Mouse (Mus musculus): ENCODE measurements around the gene Plcl2. TPM values are rescaled to one million over a fixed set of nuclear protein-coding genes. Genes with fewer than 3 reads are reported as not detected.
A peak's percentile ranks its signal among the peaks of the same experiment; 100 is the strongest.

Gene Plcl2
- total RNA-seq (2021): 10 to 100 TPM; 36.7 to 38.0 TPM
- long read RNA-seq, experiment 1, full-length matches to known transcripts: 22 of 57 reads
- long read RNA-seq, experiment 1, partial matches to known transcripts: 15 of 57 reads
- long read RNA-seq, experiment 1, other reads (novel, unspliced or antisense): 20 of 57 reads
- long read RNA-seq, experiment 2, full-length matches to known transcripts: 18 of 49 reads
- long read RNA-seq, experiment 2, partial matches to known transcripts: 10 of 49 reads
- long read RNA-seq, experiment 2, other reads (novel, unspliced or antisense): 21 of 49 reads

DNA sequence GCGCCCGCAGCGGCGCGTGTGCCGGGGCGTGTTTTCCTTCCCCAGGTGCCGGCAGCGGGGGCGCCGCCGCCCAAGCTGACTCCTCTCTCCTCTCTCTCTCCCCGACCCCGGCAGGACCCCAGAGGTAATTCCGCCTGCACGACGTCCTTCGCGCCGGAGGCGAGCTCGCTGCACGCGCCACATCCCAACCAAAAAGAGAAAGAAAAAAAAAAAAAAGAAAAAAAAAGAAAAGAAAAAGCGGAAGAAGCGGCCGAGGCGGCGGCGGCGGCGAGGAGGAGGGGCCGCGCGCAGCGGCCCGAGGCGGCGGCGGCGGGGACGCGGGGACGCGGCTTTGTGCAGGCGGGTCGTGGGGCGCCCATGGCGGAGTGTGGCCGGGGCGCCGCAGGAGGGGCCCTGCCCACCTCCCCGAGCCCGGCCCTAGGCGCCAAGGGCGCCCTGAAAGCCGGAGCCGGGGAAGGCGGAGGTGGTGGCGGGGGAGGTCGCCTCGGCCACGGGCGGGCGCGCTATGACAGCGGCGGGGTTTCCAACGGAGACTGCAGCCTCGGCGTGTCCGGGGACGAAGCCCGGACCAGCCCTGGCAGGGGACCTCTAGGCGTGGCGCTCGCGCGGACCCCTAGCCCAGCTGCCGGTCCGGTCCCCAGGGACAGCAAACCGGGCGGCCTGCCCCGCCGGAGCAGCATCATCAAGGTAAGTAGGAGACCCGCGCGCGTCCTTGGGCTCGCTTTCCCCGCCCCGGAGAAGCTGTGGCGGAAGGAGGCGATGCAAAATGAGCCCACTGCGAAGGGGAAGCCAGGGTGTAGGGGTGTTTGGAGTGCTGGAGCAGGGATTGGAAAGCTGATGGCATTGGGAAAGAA lies at the start of gene Plcl2:
Gene Plcl2 (plus strand): TSS at position 153 of the 854 bp plus-strand sequence.
- peak; percentile 56 for DNase-seq (ENCODE audit: low spot score)

DNA sequence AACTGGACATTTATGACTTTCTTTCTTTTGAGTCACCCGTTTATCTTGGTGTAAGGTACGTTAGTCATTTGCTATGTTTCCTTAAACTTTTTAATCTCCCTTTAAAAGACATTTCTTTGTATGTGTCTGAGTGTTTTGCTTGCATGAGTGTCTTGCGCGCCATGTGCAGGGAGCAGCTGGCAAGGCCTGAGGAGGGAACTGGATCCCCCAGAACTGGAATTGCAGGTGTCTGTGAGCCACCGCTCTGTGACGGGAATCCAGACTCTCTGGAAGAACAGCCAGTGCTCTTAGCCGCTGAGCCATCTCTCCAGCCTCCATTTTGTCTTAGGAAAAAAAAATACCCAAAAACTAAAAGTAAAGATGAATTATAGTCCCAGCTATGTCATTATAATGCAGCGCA lies 48.9 kb upstream of the Plcl2 start:
- no peak for DNase-seq (ENCODE audit: low spot score)

DNA sequence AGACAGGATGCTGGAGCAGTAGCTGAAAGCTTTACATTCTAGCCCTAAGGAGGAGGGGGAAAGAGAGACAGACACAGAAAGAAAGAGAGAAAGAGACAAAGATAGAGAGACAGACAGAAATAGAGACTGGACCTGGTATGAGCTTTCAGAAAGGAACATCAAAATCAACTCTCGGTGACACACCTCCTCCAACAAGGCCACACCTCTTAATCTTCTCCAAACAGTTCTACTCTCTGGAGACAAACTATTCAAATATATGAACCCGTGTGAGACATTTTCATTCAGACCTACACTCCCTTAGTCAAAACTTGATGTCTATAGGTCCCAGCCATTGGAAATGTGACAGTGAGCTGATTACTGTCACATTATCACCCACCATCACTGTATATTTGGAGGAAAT lies 41.8 kb upstream of the Plcl2 start:
- no peak for DNase-seq (ENCODE audit: low spot score)

DNA sequence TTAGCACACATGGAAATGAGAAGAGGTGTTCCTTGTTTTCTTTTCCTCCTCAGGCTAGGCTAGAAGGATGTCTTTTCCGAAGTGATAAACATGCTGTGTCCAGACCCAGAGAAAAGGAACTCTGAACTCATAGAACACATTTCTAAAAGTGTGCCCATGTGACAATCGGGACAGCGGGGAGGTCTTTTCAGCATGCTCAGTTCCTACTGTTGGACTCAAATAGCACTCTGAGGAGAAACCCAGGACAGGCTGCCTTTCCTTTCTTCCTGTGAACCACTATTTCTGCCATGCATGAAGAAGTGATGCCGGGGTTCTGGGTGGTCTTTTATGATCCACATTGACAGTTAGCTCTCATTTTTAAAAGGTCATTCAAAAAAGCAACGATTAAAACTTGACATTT lies 40.1 kb upstream of the Plcl2 start:
- no peak for DNase-seq (ENCODE audit: low spot score)

DNA sequence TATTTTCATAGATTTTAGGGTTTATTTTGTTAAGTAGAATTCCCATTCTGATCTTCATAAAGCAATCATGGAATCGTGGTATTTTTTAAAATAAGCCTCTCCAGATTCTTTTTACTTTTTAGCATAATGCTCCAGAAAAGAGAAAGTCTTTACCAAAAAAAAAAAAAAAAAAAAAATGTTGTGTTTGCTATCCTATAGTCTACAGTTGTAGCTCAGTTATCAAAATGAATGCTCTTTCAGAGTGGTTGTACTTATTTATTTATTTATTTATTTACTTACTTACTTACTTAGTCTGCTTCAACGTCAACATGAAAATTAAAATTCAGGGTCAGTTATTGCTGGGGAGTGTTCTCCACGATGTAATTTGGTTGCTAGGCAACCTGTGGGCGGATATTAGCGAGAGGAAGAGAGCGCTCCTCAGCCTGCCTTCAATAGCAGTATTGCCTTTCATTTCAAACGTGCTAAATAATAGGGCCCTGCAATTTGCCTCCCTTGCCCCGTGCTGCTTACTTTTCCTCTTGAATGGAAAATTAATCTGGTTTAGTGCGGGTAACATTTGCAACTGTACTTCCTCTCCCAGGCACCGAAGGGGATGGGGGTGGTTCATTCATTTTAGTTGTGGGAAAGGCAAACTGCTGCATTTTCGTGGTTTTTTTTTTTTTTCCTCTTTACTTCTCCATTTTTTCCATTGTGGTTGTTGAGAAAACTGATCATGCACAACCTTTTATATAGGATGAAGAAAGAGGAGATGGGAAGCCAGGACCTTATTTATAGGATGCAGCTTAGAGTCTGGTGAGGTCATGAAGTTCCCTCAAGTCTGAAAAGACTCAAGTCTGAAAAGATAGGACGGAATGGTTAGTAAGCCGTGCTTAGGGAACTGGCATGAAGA lies 39.4 kb upstream of the Plcl2 start:
- peak; percentile 32 for DNase-seq (ENCODE audit: low spot score)

DNA sequence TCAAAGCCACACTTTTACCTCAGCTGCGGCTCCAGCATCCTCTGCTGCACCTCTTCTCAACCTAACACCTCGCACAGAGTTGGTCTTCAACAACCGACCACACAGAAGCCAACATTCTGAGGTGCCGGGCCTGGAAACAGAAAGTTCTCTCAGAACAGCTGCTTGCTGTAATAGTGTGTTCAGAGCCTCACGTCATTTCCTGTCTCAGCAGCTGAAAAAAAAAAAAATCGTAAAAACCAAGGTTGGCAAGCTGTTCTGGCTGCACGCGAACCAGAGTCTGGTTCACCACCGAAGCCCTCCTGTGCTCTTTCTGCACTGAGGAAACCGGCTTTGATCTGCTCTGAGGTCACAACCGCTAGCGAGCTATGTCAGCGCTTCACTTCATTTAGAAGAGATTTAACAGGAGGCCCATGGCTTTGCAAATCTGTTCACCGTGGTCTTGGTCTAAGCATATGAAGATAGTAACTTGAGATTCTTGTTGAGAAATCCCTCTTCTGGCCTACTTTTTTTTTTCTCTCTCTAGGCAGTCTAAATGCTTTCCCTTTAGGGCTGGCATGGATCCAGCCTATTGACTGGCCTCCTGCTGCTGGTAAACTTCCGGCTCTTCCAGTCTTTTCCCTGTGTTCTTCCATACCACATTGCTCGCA lies 38.6 kb upstream of the Plcl2 start:
- DNase-seq (ENCODE audit: low spot score): peak; percentile 47

DNA sequence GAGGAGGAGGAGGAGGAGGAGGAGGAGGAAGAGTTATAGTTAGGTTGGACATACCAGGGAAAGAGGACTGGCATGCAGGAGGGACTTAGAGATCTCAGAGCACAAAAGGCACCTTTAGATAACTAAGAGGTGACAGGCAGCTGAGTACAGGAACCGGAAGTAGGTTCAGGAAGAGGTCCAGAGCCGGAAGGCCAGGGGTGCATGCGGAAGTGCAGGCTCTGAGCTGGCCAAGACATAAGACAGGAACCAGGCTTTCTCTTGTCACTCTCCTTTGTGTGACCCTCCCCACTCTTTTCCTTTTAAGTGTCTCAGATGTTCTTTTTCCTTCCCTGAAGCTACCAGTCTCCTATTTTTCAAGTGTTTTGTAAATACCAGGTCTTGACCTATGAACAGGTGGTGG lies 38.0 kb upstream of the Plcl2 start:
- DNase-seq (ENCODE audit: low spot score): no peak

DNA sequence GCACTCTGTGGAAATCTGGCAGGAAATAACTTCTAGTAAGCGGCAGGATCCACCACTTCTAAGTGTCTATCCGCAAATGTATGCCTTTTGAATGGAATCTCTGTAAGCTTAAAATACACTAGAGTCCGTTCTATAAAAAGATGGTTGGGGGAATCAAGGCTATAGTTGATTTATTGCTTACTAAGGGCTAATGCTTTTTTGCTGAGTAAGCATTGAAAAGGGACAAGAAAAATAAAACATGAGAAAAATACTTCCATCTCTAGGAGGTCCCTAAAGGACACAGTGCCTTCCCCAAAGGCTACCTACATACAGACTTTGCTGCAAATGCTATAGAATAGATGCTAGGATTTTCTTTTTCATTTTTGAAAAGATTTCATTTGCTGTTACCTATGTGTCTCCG lies 31.9 kb upstream of the Plcl2 start:
- DNase-seq (ENCODE audit: low spot score): no peak

DNA sequence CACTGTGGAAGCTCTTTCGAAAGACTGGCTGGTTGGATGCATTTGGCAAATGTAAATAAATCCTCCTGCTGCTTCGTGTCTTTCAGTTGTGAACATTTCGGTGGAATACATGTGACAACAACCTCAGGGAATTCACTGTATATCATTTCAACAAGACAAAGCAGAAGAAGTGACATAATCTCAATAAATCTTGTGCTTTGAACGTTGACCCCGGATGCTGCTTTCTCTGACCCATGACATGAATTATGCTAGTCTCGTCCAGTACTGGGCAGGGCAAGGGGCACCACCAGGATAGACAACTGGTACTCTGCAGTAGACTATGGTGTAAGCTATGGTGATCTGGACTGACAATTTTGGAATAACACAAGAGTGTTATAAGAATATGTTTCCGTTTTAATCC lies 28.3 kb upstream of the Plcl2 start:
- no peak for DNase-seq (ENCODE audit: low spot score)

DNA sequence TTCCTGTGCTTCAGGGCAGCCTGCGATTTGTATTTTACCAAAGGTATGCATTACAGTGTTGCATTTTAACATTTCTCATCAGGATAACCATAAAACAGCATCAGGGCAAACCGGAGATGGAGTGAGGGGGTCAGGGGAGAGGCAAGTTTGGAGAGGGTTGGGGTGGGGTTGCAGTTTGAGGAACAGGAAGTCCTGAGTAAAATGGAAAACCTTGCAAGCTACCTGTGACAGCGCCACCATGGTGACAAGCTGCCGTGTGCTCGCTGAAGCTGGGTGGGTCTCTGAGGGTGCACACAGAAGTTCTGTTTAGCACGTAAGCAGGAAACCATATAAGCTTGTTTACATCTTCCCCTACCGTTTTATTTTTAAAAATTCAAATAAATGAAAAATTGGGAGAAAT lies 25.5 kb upstream of the Plcl2 start:
- DNase-seq (ENCODE audit: low spot score): no peak

DNA sequence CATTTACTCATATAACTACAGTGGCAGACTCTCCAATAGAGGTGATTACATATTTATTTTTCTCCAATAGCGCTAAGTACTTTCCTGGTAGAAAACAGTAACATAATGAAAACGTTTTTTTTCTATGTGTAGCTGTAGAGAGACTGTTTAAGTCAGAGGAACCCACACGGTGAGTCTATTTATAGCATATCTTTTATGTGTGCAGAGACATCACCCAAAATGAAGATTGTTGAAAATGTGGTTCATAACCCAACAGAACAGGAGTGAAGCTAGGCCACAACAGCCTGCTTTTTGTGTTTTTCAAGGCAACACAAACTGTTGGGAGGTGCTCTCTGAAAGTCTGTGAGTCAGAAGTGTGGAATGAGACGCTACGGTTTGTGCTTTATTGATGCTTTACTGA lies 24.2 kb upstream of the Plcl2 start:
- DNase-seq (ENCODE audit: low spot score): no peak

DNA sequence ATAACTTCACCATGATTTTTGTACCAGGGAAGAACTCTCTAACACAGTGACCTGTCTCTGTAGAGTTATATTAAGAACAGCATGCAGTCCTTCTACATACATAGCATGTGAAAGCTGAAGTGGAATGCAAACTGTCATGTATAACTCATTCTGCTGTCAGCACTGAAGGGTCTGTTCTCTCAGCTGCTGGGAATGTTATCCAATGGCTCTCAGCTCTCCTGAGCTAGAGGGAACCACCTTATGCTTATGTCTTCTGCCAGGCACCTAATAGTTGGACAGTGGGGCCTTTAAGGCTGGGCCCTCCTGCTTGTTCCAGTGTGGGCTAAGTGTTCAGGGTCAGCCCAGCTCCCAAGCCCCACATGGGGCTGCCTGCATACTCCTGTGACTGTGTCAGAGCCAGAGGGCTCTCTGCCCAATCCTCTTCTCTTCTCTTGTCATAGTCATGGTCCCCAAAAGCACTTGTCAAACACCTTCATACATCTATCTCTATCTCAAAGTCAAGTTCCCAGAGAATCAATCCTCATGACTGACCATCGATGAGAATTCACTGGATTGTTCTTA lies 22.1 kb upstream of the Plcl2 start:
- DNase-seq (ENCODE audit: low spot score): no peak

DNA sequence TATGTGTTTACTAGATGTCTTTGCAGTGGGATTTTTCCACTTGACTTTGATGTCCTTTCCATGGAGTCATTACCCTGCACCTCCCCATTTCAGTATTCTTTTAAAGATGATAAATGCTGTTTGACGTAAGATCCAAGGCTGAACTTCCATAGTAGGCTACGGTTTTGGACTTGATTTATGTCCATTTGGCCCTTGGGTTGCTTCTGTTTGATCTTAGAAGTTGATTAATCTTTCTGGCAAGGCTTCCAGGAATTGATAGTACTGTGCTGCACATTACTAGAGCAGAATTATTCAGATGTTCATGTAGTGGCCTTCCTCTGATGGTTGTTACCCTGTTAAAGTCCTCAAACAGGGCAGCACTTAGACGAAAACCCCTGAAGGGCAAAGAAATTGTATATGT lies 21.5 kb upstream of the Plcl2 start:
- no peak for DNase-seq (ENCODE audit: low spot score)

DNA sequence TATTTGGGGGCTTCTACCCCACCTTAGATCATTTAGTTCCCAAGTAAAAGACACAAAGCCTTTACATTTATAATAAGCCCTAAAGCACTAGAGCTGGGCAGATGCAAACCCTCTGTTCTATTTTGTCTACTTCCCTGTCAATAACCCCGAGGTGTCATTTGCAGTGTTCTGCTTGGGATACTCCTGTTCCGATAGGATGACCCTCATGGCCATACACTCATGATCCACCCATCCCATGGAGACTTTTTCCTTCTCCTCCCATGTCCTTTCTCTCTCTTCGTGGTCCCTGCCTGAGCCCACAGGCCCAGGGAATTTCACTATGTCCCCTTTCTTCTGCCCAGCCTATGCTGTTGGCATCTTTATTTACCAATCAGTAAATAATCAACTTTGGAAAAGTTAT lies 20.8 kb upstream of the Plcl2 start:
- DNase-seq (ENCODE audit: low spot score): no peak

DNA sequence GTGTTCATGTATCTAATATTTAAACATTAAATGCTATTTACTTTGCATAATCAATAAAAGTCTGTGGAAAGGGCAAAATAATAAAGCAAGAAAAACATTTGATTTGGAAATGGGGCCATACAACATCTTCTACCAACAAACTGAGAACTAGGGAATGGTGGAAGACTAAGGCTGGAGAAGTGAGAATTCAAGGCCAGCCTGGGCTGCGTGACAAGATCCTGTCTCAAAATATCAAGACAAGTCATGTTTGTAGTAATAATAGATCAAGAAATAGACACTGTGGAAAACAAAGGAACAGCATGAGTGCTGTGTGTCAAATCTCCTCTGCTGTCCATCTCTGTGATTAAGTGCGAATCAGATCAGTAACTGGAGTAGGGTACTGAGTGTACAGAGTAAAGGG lies 20.3 kb upstream of the Plcl2 start:
- no peak for DNase-seq (ENCODE audit: low spot score)

DNA sequence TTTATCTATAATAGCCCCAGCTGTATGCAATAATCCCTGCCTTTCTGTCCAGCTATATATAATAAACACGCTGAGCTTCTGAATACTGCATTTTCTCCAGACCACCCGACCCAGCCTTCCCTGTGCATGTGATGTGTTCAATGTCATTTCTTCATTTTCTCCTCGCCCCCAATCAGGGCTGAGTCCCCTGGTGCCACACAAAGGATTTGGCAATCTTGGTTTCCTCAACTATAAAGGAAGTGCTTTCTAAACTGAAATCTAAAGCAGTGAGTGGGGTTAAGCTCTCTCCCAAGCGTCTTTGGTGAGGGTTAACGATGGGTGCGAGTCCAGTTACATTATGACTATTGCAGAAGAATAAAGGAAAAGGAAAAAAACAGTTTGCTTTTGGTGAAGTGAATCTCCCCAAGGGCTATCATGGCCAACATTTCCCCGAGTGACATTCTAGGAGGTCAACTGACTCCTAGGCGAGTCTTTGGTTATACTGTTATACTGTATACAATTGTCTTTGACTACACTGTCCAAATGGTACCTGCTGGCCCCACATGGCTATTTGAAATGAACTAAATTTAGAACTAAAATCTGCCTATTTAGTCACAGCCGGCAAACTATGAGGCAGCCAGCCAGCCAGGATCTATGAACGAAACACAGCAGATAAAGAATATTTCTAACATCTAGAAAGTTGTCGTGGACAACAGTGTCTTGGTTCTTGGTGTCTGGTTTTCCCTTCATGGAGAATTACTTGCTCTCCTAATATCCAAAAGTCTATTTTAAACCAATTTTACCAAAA lies 18.4 kb upstream of the Plcl2 start:
- DNase-seq (ENCODE audit: low spot score): no peak

DNA sequence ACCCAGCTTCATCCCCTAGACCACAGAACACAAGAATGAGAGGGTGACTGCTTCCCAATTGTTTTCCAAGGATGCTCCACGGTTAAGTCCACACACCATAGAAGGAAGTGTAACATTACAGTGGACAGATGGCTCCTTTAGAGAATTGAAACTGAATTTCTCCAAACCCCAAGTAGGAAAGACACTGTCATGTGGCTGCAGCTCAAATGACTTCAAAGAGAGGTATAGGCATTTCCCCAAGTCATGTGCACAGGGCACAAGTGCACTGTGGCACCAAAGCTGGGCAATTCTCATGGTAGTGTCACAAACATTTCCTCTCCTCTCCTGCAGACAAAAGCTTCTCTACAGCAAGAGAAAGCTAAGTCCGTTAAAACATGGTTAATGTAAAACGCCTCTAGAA lies 17.7 kb upstream of the Plcl2 start:
- DNase-seq (ENCODE audit: low spot score): no peak

DNA sequence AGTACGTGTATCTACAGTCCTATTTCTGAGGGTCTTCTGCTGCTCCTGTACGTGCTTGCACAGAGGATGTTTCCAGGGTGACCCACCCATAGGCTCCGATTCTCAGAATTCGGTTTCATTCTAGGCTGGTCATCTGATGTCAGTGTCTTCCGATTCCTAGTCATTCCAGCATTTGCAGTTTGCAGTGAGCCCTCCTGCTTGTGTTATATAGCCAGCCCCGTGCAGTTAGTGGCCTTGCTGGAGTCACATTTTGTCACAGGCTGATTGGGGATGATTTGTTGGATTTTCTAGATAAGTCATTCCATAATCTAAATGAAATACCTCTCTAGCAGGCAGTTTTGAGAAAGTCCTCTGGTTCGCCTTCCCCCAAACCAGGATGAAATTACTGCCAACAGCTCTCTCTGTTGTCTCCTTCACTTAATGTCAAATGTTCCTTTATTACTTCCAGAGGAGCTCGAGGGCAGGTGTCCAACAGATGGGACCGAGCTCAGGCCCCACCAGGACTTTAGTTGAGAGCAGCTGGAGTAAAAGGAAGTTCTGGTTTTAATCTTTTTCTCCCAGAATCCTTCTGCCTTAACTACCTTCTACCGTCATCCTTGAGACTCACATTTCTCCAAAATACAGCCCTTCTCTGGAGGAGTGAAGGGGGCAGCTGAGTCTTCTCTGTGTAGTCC lies 13.8 kb upstream of the Plcl2 start:
- no peak for DNase-seq (ENCODE audit: low spot score)

DNA sequence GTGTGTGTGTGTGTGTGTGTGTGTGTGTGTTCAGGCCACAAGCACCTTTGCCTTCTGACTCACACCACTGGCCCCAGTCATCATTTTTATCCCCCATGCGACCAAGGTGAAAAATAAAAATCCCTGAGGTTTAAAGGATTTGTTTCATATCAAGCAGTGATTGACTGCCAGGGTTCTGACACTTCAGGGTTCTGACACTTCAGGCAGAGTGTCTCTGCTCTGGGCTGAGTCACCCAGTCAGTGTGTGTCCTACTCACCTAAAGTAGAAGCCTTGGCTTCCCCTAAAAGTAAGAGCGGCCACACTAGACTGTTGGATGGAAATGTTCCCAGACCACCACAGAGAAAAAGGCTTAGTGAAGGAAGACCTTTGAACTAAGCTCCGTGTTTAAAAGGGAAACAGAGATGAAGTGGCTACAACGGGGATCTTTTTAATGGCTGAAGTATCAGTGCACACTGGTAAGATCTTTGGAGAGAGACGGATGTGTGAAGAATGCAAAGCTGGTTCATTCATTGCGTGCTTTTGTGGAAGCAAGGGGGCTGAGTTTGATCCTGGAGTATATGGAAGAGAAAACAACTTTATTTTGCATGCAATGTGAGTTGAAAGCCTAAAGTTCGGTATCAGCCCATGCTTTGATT lies 11.0 kb upstream of the Plcl2 start:
- no peak for DNase-seq (ENCODE audit: low spot score)
